Mouse (Mus musculus): Measurements from ENCODE around the gene Heatr5a. TPM values are rescaled to one million over a fixed set of nuclear protein-coding genes. Genes with fewer than 3 reads are reported as not detected.

Heatr5a gene
- polyA plus RNA-seq, 1 experiment from 2014 or later, result 19.2 TPM

- ATAC-seq (ENCODE audit: insufficient read depth), result no peak
- no peaks in the 10 kb centered on the region for H3K27me3 ChIP-seq (ENCODE audit: insufficient read depth, low read length)
- no peak overlapping the region for H3K27ac ChIP-seq (ENCODE audit: low read depth)
- H3K9ac ChIP-seq, result no peak overlapping the region
- H3K4me3 ChIP-seq (ENCODE audit: low read depth, low read length), result no peak overlapping the region
- TF ChIP-seq CTCF (IDR thresholded peaks at IDR 0.05; ENCODE audit: low read depth), result no peak
- H3K4me2 ChIP-seq, result no peak overlapping the region
- no peak for DNase-seq
- H3K4me1 ChIP-seq (ENCODE audit: insufficient read depth), result no peaks in the 10 kb centered on the region
- H3K9me3 ChIP-seq (ENCODE audit: low read depth, low read length), result no peaks in the 10 kb centered on the region
- peaks cover 57% of the 10 kb centered on the region for H3K36me3 ChIP-seq (ENCODE audit: insufficient read depth)
- 95% methylated on average over 9 of the region's 9 CpGs for WGBS
Observed at GRCm38 (mm10) chr12:51945331-51945730, 25.8 kb downstream of the Heatr5a start.

GRCm38 (mm10) chr12:51939848-51940247 is 31.3 kb downstream of the Heatr5a start:
- peaks cover 30% of the 10 kb centered on the region for H3K36me3 ChIP-seq (ENCODE audit: insufficient read depth)
- H3K4me2 ChIP-seq, result no peak overlapping the region
- H3K9ac ChIP-seq, result no peak overlapping the region
- WGBS, result 69% methylated on average over 4 of the region's 4 CpGs
- no peaks in the 10 kb centered on the region for H3K4me1 ChIP-seq (ENCODE audit: insufficient read depth)
- no peaks in the 10 kb centered on the region for H3K27me3 ChIP-seq (ENCODE audit: insufficient read depth, low read length)
- H3K9me3 ChIP-seq (ENCODE audit: low read depth, low read length), result no peaks in the 10 kb centered on the region
- TF ChIP-seq CTCF (IDR thresholded peaks at IDR 0.05; ENCODE audit: low read depth), result no peak
- no peak overlapping the region for H3K4me3 ChIP-seq (ENCODE audit: low read depth, low read length)
- H3K27ac ChIP-seq (ENCODE audit: low read depth), result no peak overlapping the region
- peak; percentile 10 for DNase-seq
- no peak for ATAC-seq (ENCODE audit: insufficient read depth)

- Histone ChIP-seq H3K36me3 (ENCODE audit: insufficient read depth) (peaks cover 29% of the 10 kb centered on the region), H3K9ac (no peak overlapping the region), H3K4me1 (ENCODE audit: insufficient read depth) (no peaks in the 10 kb centered on the region), H3K27me3 (ENCODE audit: insufficient read depth, low read length) (no peaks in the 10 kb centered on the region), H3K4me2 (no peak overlapping the region), H3K27ac (ENCODE audit: low read depth) (no peak overlapping the region), H3K4me3 (ENCODE audit: low read depth, low read length) (no peak overlapping the region), H3K9me3 (ENCODE audit: low read depth, low read length) (no peaks in the 10 kb centered on the region)
- WGBS, result 76% methylated on average over 6 of the region's 6 CpGs
- DNase-seq, result peak; percentile 4
- no peak for ATAC-seq (ENCODE audit: insufficient read depth)
- no peak for TF ChIP-seq CTCF (IDR thresholded peaks at IDR 0.05; ENCODE audit: low read depth)
Observed at GRCm38 (mm10) chr12:51937938-51938337, 33.2 kb downstream of the Heatr5a start.

GRCm38 (mm10) chr12:51929630-51930029 is 41.5 kb downstream of the Heatr5a start:
- no peak overlapping the region for H3K4me2 ChIP-seq
- no peak overlapping the region for H3K27ac ChIP-seq (ENCODE audit: low read depth)
- WGBS, result 95% methylated on average over 2 of the region's 2 CpGs
- peaks cover 22% of the 10 kb centered on the region for H3K36me3 ChIP-seq (ENCODE audit: insufficient read depth)
- no peaks in the 10 kb centered on the region for H3K4me1 ChIP-seq (ENCODE audit: insufficient read depth)
- DNase-seq (no peak), ATAC-seq (ENCODE audit: insufficient read depth) (no peak)
- no peaks in the 10 kb centered on the region for H3K9me3 ChIP-seq (ENCODE audit: low read depth, low read length)
- no peak overlapping the region for H3K4me3 ChIP-seq (ENCODE audit: low read depth, low read length)
- H3K27me3 ChIP-seq (ENCODE audit: insufficient read depth, low read length), result no peaks in the 10 kb centered on the region
- no peak for TF ChIP-seq CTCF (IDR thresholded peaks at IDR 0.05; ENCODE audit: low read depth)
- H3K9ac ChIP-seq, result no peak overlapping the region

- H3K36me3 ChIP-seq (ENCODE audit: insufficient read depth), result peaks cover 62% of the 10 kb centered on the region; the same call in 1 of the 2 replicates
- no peak for DNase-seq
- no peak for TF ChIP-seq CTCF (IDR thresholded peaks at IDR 0.05; ENCODE audit: low read depth)
- no peak for ATAC-seq (ENCODE audit: insufficient read depth)
- H3K27ac ChIP-seq (ENCODE audit: low read depth), result no peak overlapping the region
- H3K9me3 ChIP-seq (ENCODE audit: low read depth, low read length), result no peaks in the 10 kb centered on the region
- H3K9ac ChIP-seq, result no peak overlapping the region
- WGBS, result 85% methylated on average over 2 of the region's 2 CpGs
- no peaks in the 10 kb centered on the region for H3K4me1 ChIP-seq (ENCODE audit: insufficient read depth)
- H3K4me2 ChIP-seq, result no peak overlapping the region
- H3K4me3 ChIP-seq (ENCODE audit: low read depth, low read length), result no peak overlapping the region
- no peaks in the 10 kb centered on the region for H3K27me3 ChIP-seq (ENCODE audit: insufficient read depth, low read length)
Observed at GRCm38 (mm10) chr12:51917191-51917590, 53.9 kb downstream of the Heatr5a start.

GRCm38 (mm10) chr12:51914903-51915670 is 56.0 kb downstream of the Heatr5a start:
- no peak for ATAC-seq (ENCODE audit: insufficient read depth)

GRCm38 (mm10) chr12:51909202-51909601 is 61.9 kb downstream of the Heatr5a start:
- Histone ChIP-seq H3K4me2 (no peak overlapping the region), H3K27ac (ENCODE audit: low read depth) (no peak overlapping the region)

More at GRCm38 (mm10) chr12:51914903-51915670, 56.0 kb downstream of the Heatr5a start:
- H3K36me3 ChIP-seq (ENCODE audit: insufficient read depth), result peaks cover 58% of the 10 kb centered on the region
- H3K4me3 ChIP-seq (ENCODE audit: low read depth, low read length), result no peak overlapping the region
- no peak for DNase-seq
- no peak overlapping the region for H3K27ac ChIP-seq (ENCODE audit: low read depth)
- 90% methylated on average over 12 of the region's 12 CpGs for WGBS
- H3K4me1 ChIP-seq (ENCODE audit: insufficient read depth), result no peaks in the 10 kb centered on the region
- TF ChIP-seq CTCF (IDR thresholded peaks at IDR 0.05; ENCODE audit: low read depth), result no peak
- H3K4me2 ChIP-seq, result no peak overlapping the region
- no peaks in the 10 kb centered on the region for H3K27me3 ChIP-seq (ENCODE audit: insufficient read depth, low read length)
- H3K9me3 ChIP-seq (ENCODE audit: low read depth, low read length), result no peaks in the 10 kb centered on the region
- no peak overlapping the region for H3K9ac ChIP-seq

More at GRCm38 (mm10) chr12:51909202-51909601, 61.9 kb downstream of the Heatr5a start:
- 84% methylated on average over 5 of the region's 5 CpGs for whole genome bisulfite sequencing
- Histone ChIP-seq H3K4me1 (ENCODE audit: insufficient read depth) (no peaks in the 10 kb centered on the region), H3K27me3 (ENCODE audit: insufficient read depth, low read length) (no peaks in the 10 kb centered on the region), H3K4me3 (ENCODE audit: low read depth, low read length) (no peak overlapping the region), H3K9ac (no peak overlapping the region), H3K36me3 (ENCODE audit: insufficient read depth) (peaks cover 40% of the 10 kb centered on the region), H3K9me3 (ENCODE audit: low read depth, low read length) (no peaks in the 10 kb centered on the region)
- TF ChIP-seq CTCF (IDR thresholded peaks at IDR 0.05; ENCODE audit: low read depth), result no peak
- ATAC-seq (ENCODE audit: insufficient read depth) (no peak), DNase-seq (no peak)

Measured in lung, embryonic 14.5 days (tissue).